Mouse (Mus musculus) midbrain, embryonic 11.5 days (tissue): ENCODE measurements around the gene Smarcc2. TPM values are rescaled to one million over a fixed set of nuclear protein-coding genes. Genes with fewer than 3 reads are reported as not detected.

Source experiments
- ATAC-seq: fragments of 200-750 bp; cut with Nextera tagmentation; 2 replicates; pipeline ENCODE4 v1.8.0; 2017; ENCODE audit warnings: moderate TSS enrichment, moderate library complexity; ENCODE audit not compliant: low FRiP score
- DNase-seq: peaks from one replicate; pipeline ENCODE4 v3.0.0; 2015; ENCODE audit warnings: low spot score; ENCODE audit errors: missing footprints
- H3K27ac ChIP-seq: fragments of 300-500 bp; sonication (generic); 2 replicates; pipeline ENCODE4 v1.5.1; 2014; ENCODE audit warnings: low read depth, low read length
- H3K27me3 ChIP-seq: fragments of 300-500 bp; sonication (generic); 2 replicates; pipeline ENCODE4 v1.6.1; 2014; ENCODE audit warnings: mild to moderate bottlenecking, low read length, moderate library complexity, mixed read lengths; ENCODE audit not compliant: control insufficient read depth, insufficient read depth
- H3K36me3 ChIP-seq: fragments of 300-500 bp; sonication (generic); 2 replicates; pipeline ENCODE4 v1.6.1; 2014; ENCODE audit warnings: mild to moderate bottlenecking, low read length, moderate library complexity, mixed read lengths; ENCODE audit not compliant: control insufficient read depth, insufficient read depth
- H3K4me1 ChIP-seq: fragments of 300-500 bp; sonication (generic); 2 replicates; pipeline ENCODE4 v1.6.1; 2014; ENCODE audit warnings: low read length; ENCODE audit not compliant: control insufficient read depth, insufficient read depth
- H3K4me2 ChIP-seq: fragments of 300-500 bp; sonication (generic); 2 replicates; pipeline ENCODE4 v1.6.1; 2014; ENCODE audit warnings: mild to moderate bottlenecking, moderate library complexity
- H3K4me3 ChIP-seq: fragments of 300-500 bp; sonication (generic); 2 replicates; pipeline ENCODE4 v1.5.1; 2014; ENCODE audit warnings: low read depth, low read length
- H3K9ac ChIP-seq: fragments of 300-500 bp; sonication (generic); 2 replicates; pipeline ENCODE4 v1.6.1; 2014; ENCODE audit warnings: low read length
- H3K9me3 ChIP-seq: fragments of 300-500 bp; sonication (generic); 2 replicates; pipeline ENCODE4 v1.6.1; 2016; ENCODE audit warnings: low read length; ENCODE audit not compliant: control insufficient read depth
- WGBS: fragments of 180-500 bp; shearing (Covaris S2); extraction: QIAGEN DNeasy Blood & Tissue Kit; methylation state at CpG from one replicate; pipeline ENCODE4 v1.1.7; 2014; 5-methylcytosine and 5-hydroxymethylcytosine counted together
- polyA plus RNA-seq: library from polyadenylated mRNA; unstranded; fragments of >200 nt; fragmentation: Nextera tagmentation; extraction: Ambion mirVana; gene quantifications from 2 replicates; pipeline ENCODE4 v1.2.1, GENCODE M21; 2014

Smarcc2 gene
- polyA plus RNA-seq, 1 experiment from 2014 or later: 124 TPM

DNA sequence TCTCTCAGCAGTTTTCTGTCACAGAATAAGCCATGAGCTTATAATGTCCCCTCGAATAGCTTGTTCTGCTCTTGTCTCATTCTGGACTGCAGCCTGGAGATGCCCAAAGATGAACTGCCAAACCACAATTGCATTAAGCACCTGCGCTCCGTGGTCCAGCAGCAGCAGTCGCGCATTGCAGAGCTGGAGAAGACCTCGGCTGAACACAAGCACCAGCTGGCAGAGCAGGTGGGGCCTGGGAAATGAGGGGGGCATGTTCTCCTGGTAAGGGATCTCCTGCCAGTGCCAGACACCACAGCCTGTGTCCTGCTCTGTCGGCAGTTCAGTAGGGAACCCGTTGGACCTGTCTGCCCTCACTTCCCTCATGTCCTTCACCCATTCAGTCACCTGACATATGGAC lies 22.7 kb upstream of the Smarcc2 start:
- no peak overlapping the region for H3K9ac ChIP-seq
- H3K4me3 ChIP-seq: no peak overlapping the region
- no peak overlapping the region for H3K4me2 ChIP-seq
- H3K27me3 ChIP-seq: no peaks in the 10 kb centered on the region
- 94% methylated on average over 8 of the region's 8 CpGs for WGBS
- no peak overlapping the region for H3K27ac ChIP-seq
- ATAC-seq: no peak
- peaks cover 16% of the 10 kb centered on the region for H3K36me3 ChIP-seq
- DNase-seq: no peak
- H3K9me3 ChIP-seq: no peaks in the 10 kb centered on the region
- no peaks in the 10 kb centered on the region for H3K4me1 ChIP-seq

DNA sequence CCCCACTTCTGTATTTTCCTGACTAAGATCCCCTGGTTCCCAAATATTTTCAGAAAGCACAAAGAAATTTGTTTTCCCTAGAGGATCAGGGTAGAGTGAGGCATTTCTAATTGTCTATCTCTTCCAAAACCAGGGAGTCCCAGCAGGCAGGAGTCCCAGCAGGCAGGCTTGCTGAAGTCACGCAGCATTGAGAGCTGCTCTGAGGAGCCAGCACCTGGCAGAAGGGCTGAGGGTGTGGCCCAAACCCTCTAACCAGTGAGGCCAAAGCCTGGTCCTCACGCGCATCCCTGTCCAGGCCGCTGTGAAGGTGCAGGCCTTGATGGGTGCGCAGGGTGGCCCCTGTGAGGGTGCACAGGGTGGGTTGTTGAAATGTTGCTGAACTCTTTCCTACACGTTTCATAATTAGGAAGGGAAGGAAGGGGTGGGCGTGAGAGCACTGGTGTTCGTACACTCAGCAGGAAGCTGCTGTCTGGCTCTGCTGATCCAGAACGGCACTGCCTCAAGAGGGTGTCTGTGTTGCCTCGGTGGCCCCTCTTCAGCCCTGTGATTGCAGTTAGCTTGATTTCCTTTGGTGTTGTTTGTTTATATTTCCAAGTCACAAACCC lies 20.3 kb upstream of the Smarcc2 start:
- ATAC-seq (no peak), DNase-seq (no peak)
- 85% methylated on average over 10 of the region's 10 CpGs for WGBS
- no peaks in the 10 kb centered on the region for H3K4me1 ChIP-seq
- no peak overlapping the region for H3K4me2 ChIP-seq
- H3K9me3 ChIP-seq: no peaks in the 10 kb centered on the region
- no peaks in the 10 kb centered on the region for H3K27me3 ChIP-seq
- H3K4me3 ChIP-seq: no peak overlapping the region
- no peak overlapping the region for H3K27ac ChIP-seq
- peaks cover 16% of the 10 kb centered on the region for H3K36me3 ChIP-seq
- H3K9ac ChIP-seq: no peak overlapping the region

DNA sequence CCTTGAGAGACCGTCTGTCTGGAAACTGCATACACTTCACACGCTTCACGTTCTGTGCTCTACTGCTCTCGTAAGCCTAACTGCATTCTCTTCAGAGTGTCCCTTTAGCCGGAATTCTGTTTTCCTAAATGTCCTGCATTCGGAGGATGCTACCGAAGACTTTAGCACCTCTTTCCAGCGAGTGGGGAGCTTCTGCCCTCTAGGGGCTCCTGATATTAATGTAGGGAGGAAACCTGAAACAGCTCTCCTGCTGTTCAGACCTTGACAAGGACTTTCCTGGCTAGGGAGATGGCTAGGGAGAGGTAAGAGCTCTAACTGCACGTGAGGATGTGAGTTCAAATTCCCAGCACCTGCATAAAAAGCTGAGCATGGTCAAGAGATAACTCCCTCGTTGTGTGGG lies 18.6 kb upstream of the Smarcc2 start:
- Histone ChIP-seq H3K4me2 (no peak overlapping the region), H3K27me3 (no peaks in the 10 kb centered on the region), H3K36me3 (peaks cover 16% of the 10 kb centered on the region), H3K27ac (no peak overlapping the region), H3K9ac (no peak overlapping the region), H3K4me1 (no peaks in the 10 kb centered on the region), H3K4me3 (no peak overlapping the region), H3K9me3 (no peaks in the 10 kb centered on the region)
- DNase-seq: no peak
- no peak for ATAC-seq
- WGBS: 68% methylated on average over 10 of the region's 10 CpGs

DNA sequence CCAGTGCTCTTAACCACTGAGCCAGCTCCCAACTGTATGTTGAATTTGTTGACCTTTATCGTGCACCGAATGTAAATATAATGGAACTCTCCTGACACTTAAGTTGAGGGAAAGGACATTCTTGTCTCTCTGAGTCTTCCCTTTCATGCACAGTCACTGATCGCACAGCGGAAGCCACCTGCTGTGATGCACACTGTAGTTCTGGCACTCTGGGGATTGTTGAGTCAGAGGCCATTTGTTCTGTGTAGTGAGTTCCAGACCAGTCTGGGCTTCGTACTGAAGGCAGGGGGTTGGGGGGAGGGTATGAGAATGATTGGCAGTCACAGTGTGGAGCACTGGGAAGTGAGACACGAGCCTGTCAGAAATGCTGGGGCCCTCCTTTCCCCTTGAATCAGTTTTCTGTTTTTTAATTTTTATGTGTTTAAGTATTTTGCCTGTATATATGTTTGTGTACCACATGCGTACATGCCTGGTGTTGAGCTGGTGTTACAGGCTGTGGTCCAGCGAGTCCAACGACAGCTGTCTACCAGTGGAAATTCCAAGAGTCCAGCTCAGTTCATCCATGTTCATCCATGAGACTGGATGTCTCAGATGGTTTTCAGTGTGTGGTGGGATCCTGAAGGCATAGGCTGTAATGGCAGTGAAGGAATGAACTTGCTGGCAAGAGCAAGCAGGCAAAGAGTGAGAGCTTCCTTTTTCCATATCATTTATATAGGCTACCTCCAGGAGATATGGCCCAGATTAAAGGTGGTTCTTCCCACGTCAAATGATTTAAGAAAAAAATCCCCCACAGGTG lies 17.5 kb upstream of the Smarcc2 start:
- H3K9ac ChIP-seq: no peak overlapping the region
- H3K36me3 ChIP-seq: peaks cover 11% of the 10 kb centered on the region
- no peaks in the 10 kb centered on the region for H3K4me1 ChIP-seq
- ATAC-seq: no peak
- whole genome bisulfite sequencing: 89% methylated on average over 10 of the region's 10 CpGs
- DNase-seq: no peak
- H3K27ac ChIP-seq: no peak overlapping the region
- no peak overlapping the region for H3K4me2 ChIP-seq
- H3K4me3 ChIP-seq: no peak overlapping the region
- no peaks in the 10 kb centered on the region for H3K27me3 ChIP-seq
- no peaks in the 10 kb centered on the region for H3K9me3 ChIP-seq

DNA sequence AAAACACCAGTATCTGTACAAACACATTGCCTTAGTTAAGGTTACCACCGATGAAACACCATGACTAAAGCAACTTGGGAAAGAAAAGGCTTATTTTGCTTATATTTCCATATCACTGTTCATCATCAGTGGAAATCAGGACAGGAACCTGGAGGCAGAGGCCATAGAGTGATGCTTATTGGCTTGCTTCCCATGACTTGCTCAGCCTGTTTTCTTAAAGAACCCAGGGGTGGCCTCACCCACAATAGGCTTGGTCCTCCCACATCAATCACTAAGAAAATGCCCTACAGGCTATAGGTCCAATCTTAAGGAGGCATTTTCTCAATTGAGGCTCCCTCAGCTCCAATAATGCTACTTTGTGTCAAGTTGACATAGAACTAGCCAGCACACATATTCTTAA lies 16.3 kb upstream of the Smarcc2 start:
- H3K4me3 ChIP-seq: no peak overlapping the region

DNA sequence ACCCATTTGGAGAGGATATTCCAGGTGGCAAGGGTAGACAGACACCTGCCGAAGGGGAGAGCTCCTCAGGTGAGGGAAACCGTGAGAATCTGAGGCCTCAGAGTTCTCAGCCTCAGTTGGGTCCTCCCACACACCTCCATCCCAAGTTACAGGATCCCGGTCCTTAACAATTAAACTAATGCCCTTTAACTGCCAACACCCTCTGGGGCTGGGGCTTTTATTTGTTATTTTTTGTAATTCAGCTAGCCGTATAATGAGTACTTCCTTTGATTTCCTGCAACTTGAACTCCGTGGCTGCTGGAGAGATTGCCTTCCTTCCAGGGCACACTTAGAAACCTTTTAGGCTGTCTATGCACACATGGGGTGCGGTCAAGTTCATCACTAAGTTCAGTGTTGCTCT lies 14.7 kb upstream of the Smarcc2 start:
- H3K27me3 ChIP-seq: no peaks in the 10 kb centered on the region
- no peak overlapping the region for H3K9ac ChIP-seq
- 80% methylated on average over 6 of the region's 6 CpGs for WGBS
- DNase-seq (no peak), ATAC-seq (no peak)
- no peaks in the 10 kb centered on the region for H3K4me1 ChIP-seq
- peaks cover 3% of the 10 kb centered on the region for H3K36me3 ChIP-seq
- no peaks in the 10 kb centered on the region for H3K9me3 ChIP-seq
- H3K27ac ChIP-seq: no peak overlapping the region
- H3K4me3 ChIP-seq: no peak overlapping the region
- H3K4me2 ChIP-seq: no peak overlapping the region

More for the DNA sequence above, 16.3 kb upstream of the Smarcc2 start:
- H3K27me3 ChIP-seq: no peaks in the 10 kb centered on the region
- WGBS: 87% methylated on average over 1 of the region's 1 CpGs
- peaks cover 5% of the 10 kb centered on the region for H3K36me3 ChIP-seq
- no peak overlapping the region for H3K4me2 ChIP-seq
- no peak overlapping the region for H3K27ac ChIP-seq
- H3K9me3 ChIP-seq: no peaks in the 10 kb centered on the region
- no peak for DNase-seq
- no peak overlapping the region for H3K9ac ChIP-seq
- no peaks in the 10 kb centered on the region for H3K4me1 ChIP-seq
- no peak for ATAC-seq

DNA sequence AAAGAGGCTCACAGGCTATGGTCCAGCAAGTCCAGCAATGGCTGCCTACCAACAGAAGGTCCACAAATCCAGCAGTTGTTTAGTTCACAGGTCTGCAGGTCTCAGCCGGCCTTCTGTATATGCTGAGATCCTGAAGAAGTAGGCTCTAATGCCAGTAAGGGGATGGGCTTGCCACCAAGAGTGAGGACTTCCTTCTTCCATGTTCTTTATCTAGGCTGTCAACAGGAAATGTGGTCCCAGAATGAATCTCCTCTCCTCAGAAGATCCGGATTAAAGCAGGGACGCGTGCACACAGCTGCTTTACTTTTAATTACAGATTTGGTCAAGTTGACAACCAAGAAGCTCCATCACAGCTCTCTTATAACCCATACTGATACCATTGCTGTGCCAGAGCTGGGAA lies 13.6 kb upstream of the Smarcc2 start:
- no peaks in the 10 kb centered on the region for H3K27me3 ChIP-seq
- no peak overlapping the region for H3K4me3 ChIP-seq
- H3K4me2 ChIP-seq: no peak overlapping the region
- no peak for ATAC-seq
- H3K36me3 ChIP-seq: peaks cover 3% of the 10 kb centered on the region
- H3K9ac ChIP-seq: no peak overlapping the region
- H3K9me3 ChIP-seq: no peaks in the 10 kb centered on the region
- no peak for DNase-seq
- no peaks in the 10 kb centered on the region for H3K4me1 ChIP-seq
- whole genome bisulfite sequencing: 90% methylated on average over 4 of the region's 4 CpGs
- H3K27ac ChIP-seq: no peak overlapping the region

DNA sequence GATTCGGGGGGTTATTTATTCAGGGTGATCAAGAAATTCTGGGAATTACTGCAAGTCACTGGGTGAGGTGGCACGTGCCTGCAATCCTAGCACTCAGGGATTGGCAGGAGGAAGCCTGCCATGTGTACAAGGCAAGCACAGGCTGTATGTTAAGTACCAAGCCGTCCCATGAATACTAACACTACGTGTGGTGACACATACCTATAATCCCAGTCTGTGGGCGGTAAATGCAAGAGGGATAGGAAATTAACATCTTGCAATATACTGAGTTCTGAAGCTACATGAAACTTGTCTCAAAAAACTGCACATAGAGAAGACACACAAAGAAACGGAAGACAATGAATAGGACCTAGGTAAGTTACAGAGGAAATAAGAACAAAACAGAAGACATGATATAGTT lies 8.0 kb upstream of the Smarcc2 start:
- Histone ChIP-seq H3K27me3 (no peaks in the 10 kb centered on the region), H3K9me3 (no peaks in the 10 kb centered on the region), H3K4me2 (no peak overlapping the region), H3K4me1 (no peaks in the 10 kb centered on the region), H3K4me3 (no peak overlapping the region), H3K36me3 (no peaks in the 10 kb centered on the region), H3K27ac (no peak overlapping the region), H3K9ac (no peak overlapping the region)
- no peak for ATAC-seq
- DNase-seq: no peak
- WGBS: 88% methylated on average over 6 of the region's 6 CpGs

DNA sequence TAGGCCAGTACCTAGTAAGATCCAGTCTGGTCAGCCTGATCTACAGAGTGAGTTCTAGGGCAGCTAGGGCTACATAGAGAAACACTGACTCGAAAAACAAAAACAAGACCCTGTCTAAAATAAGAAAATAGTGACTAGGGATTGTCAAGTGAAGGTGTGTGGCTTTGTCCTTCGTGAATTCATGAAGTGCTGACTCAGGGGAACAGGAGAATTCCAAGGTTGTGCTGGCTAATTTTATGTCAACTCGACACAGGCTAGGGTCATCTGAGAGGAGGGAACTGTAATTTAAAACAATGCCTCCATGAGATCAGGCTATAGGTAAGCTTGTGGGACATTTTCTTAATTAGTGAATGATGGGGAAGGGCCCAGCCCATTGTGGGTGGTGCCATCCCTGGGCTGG lies 4.6 kb upstream of the Smarcc2 start:
- no peak overlapping the region for H3K4me2 ChIP-seq
- no peaks in the 10 kb centered on the region for H3K4me1 ChIP-seq
- no peaks in the 10 kb centered on the region for H3K36me3 ChIP-seq
- H3K4me3 ChIP-seq: no peak overlapping the region
- ATAC-seq: no peak
- no peak overlapping the region for H3K9ac ChIP-seq
- WGBS: 80% methylated on average over 3 of the region's 3 CpGs
- no peak for DNase-seq
- H3K27me3 ChIP-seq: no peaks in the 10 kb centered on the region
- no peak overlapping the region for H3K27ac ChIP-seq
- no peaks in the 10 kb centered on the region for H3K9me3 ChIP-seq
